Mouse (Mus musculus) adrenal gland, adult 18-20 months (tissue): ENCODE measurements around the gene Armh1. TPM values are rescaled to one million over a fixed set of nuclear protein-coding genes. Genes with fewer than 3 reads are reported as not detected.
"Not testable (repeated sequence)": the region's sequence is repeated elsewhere in the genome, so short reads cannot be mapped to it uniquely, and the experiment has no call there.

Experiments
- DNase-seq, 2 experiments: peaks; one replicate each; pipeline ENCODE4 v3.0.0; 2021 to 2022; ENCODE audit warnings: low spot score in 2 of 2
- total RNA-seq, 2 experiments: library from RNA; stranded (reverse); gene quantifications; 1 replicate in 1 of 2; 2 replicates in 1 of 2; pipeline ENCODE4 v1.2.3; 2021

Gene Armh1
- total RNA-seq, 2 experiments from 2014 or later, result 1.9 to 2.4 TPM

DNA sequence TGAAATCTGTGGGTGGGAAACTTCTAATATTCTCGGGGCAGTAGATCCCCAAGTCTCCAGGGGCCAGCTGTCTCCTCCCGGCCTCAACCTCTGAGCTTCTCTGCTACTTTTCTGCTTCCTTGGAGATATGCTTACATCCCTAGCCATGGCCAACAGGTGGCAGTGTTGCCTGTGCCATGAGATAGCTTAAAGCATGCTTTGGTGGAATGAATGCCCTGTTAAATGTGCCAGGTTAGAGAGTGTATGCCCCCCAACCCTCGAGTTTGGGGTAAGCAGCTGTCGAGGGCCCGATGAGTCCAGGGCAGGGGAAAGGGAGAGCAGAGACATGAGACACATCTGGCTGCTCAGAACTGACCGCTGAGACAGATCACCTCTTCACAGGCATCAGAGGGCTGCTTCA is 18.4 kb upstream of the Armh1 start:
- DNase-seq, result peak; percentile 70 to 78

DNA sequence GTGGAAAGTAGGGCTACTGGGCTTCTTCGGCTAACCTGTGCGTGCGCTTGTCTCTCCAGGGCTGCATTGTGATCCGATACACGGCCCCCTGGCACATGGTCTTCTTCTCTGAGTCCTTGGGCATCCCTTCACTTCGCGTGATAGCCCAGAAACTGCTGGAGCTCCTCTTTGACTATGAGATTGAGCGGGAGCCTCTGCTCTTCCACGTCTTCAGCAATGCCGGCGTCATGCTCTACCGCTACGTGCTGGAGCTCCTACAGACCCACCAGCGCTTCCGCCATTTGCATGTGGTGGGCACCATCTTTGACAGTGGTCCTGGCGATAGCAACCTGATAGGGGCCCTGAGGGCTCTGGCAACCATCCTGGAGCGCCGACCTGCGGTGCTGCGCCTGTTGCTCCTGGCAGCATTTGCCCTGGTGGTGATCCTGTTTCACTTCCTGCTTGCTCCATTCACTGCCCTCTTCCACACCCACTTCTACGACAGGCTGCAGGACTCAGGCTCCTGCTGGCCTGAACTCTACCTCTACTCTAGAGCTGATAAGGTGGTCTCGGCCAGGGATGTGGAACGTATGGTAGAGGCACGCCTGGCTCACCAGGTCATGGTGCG is 16.0 kb upstream of the Armh1 start:
- DNase-seq, result no peak

DNA sequence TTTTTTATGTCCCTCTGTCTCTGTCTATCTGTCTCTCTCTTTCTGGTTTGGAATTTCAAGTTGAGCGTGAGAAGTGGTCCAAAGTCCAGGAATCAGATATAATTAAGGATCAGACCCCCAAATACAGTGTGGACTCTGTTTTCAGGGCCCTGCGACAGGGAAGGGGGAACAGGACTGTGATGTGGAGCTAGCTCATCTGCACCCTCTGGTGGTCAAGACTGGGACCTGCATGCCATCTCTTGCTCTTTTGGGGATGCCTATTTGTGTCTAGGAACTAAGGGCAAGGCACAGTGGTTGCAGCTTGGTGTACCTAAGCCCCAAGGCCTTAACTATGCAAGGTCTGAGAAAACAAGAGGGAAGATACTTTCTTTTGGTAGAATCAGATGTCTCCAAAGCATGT is 15.4 kb upstream of the Armh1 start:
- peak; percentile 76 to 77 for DNase-seq

DNA sequence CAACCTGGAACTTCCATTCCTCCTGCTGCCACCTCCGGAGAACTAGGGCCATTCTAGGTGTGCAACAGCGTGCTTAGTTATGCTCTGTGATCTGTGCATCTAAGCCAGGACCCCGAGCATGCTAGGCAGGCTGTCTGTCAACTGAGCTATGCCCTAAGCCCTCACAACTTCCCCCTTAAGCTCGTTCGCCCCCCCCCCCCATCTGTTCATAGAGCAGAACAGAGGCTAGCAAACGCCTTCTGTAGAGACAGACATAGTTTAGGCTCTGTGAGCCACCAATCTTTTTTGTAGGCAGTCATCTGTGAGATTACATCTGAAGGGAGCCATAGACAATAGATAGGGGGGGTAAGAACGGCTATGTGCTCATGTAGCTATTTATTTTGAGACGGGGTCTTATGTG is 11.1 kb upstream of the Armh1 start:
- DNase-seq, result no peak

DNA sequence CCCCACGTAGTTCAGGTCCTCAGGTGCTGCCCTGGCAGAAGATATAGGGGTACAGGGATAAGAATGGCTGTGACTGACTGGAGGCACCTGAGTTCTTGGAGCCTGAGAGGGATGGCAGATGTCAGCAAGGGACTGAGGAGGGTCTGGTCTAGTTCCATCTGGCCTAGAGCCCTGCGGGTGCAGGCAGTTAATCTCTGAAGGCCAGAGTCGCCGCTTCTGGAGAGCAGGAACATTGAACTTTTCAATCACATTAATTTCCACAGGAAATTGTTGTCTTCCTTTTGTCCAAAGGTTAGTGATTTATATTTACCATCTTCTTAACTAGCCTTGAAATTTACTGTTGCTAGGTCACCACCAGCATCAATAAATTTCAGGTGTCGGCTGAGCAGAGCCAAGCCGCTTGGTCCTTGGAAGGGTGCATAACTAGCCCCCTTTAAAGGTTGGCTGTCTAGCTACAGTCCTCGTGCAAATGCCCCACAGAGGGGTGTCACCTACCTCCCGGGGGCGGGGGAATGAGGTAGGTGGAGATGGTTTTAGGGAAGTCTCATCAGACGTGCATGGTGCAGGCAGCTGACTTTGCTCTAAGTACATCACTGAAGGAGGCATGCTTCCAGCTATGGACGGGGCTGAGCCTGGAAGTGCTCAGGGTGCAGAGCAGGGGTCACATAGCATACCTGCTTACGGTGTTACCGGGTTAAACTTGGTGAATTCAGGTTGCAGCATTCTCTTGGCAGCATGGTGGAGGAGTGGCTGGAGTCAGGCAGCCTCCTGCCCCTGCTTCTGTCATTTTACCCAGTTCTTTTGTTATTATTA is 10.4 kb upstream of the Armh1 start:
- no peak for DNase-seq

DNA sequence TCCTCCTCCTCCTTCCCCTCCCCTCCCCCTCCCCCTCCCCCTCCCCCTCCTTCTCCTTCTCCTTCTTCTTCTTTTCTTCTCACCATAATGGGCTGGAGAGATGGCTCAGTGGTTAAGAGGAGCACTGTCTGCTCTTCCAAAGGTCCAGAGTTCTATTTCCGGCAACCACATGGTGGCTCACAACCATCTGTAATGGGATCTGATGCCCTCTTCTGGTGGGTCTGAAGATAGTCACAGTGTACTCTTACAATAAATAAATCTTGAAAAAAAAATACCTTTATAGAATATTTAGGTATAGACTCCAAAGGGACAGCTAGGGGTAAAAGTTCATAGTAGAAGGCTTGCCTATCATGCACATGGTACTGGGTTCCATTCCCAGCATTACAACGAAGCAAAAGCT is 9.3 kb upstream of the Armh1 start:
- DNase-seq, result no peak

DNA sequence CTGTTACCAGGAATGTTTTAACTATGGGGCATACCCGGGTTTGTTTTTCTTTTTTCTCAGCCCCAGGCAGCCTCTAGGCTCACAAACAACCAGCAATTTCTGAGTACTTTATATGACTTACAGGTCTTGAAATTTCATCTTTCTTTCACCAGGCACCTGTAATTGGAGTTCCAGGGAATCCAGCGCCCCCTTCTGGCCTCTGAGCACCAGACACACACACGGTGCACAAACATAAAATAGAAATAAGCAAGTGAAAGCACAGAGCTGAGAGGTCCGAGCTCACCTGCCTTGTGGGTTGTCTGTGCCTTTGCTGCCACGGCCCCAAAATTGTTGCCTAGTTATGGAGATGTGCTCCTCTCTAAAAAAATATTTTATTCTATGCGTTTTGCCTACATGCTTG is 8.0 kb upstream of the Armh1 start:
- DNase-seq, result not testable (repeated sequence)

DNA sequence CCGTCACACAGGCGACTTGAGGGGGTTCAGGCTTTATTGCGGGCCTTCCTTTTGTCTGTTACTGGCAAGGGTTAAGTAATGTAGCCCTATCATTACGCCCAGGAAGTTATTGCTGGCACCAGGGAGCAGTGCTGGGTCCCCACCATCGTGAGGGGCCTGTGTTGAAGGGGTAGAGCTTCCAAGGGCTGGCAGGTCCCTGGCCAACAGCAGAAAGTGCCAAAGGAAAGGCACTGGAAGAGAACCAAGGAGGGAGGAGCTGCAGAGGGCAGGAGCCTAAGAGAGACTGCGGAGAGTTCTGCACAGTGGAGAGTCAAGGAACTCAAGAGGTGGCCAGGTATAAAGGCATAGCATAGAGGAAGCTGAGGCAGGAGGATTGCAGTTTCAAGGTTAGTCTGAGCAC is 2.7 kb upstream of the Armh1 start:
- no peak for DNase-seq

DNA sequence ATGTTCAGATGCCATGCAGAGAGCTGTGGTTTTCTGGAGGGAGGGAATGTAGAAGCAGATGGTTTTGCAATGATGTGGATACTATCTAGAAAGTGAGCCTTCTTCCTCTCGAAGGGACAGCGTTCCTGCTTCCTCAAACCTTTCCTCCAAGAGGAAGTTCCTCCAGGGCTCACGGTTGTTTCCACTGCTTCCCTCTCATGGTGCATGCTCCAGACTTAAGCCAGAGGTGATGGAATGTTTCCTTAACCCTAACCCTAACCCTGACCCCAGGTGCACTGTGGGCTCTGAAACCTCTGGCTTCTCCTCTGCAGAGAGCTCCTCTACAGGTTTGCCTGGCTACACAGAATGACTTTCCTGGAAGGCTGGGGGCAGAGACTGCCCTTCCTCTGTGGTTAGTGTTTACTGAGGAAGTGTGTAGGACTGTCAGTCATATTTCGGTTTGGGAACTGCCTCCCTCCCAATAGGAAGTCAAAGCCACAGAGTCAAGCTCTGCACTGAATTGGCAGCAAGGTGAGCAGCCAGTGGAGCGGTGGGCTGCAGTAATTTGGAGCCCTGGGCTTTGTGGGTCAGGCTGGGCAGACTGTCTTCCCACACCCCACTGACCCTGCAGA is 2.2 kb upstream of the Armh1 start:
- no peak for DNase-seq

DNA sequence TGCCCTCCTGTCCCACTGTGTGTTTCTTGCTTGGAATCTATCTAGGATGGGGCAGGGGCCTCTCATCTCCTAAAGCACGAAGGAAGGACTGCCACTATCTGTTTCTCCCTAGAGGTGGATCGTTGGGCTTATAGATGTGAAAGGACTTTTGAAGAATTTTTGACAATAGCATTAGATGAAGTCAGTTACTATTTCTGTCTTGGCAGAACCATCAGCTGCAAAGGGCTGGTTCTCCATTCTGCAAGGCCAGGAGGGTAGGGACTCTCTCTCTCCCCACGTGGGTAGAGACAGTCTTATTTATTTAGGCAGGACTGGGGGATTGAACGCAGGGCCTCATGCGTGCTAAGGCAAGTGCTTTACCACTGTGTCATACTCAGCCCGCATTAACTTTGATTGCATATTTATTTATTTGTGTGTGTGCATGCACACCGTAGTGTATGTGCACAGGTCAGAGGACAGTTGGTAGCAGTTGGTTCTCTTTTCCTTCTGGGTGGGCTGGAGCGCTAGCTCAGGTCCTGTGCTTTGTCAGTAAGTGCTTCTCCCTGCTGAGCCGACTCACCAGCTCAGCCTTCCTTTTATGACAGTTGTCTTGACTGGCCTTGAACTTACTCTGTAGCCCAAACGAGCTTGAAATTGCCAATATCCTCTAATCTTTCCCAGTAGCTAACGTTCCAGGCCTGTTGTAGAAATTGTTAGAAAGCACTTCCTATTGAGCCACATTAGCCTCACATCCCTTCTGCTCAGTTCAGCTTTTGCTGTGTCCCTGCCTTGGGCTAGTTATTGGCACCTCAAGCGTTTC is 1.5 kb upstream of the Armh1 start:
- peak in 1 of 2 experiments; percentile 43 for DNase-seq

DNA sequence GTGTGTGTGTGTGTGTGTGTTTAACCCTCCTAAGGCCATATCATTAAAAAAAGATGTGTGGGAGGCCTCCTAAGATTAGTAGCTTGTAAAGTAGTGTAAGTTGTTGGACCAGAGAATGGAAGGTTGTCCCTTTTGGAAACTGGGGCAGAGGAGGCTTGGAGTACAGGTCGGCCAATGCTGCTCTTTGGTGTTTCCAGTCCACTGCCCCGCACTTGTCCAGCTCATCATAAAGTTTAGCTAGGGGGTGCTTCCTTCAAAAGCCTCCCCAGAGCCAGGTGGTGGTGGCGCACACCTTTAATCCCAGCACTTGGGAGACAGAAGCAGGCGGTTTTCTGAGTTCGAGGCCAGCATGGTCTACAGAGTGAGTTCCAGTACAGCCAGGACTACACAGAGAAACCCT is 830 bp upstream of the Armh1 start:
- no peak for DNase-seq

DNA sequence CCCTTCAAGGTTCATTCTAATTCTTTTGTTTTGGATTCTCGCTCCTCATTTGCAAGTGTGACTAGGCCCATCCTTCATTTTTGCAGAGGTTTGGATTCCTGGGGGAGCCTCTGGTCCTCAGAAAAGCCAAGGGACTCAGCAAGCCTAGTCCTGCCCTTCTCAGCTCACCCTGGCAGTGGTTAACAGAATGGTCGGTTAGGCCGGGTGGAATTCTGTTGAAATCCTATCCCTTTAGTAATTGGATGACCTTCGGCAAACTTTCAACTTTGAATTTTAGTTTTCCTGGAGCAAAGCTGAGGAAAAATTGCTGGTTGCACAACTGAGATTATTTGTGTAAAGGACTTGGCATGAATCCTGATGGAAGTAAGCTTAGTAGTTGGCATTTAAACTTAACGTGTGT is 426 bp upstream of the Armh1 start:
- peak in 1 of 2 experiments; percentile 49 for DNase-seq

DNA sequence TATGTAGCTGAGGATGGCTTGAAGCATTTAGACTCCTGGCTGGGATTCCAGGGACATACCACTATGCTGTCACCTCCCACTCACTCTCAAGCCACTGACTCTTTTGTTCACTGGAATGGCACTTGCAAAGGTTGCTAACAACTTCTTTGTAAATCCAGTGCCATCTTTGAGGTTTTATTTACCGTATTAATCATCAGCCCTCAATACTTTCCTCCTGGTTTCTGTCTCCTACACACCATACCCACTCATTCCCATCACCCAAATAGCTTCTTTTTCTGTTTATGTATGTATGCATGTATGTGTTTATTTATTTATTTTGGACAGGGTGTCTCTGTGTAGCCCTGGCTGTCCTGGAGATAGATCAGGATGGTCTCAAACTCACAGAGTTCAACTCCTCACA is 943 bp downstream of the Armh1 start:
- DNase-seq, result no peak

DNA sequence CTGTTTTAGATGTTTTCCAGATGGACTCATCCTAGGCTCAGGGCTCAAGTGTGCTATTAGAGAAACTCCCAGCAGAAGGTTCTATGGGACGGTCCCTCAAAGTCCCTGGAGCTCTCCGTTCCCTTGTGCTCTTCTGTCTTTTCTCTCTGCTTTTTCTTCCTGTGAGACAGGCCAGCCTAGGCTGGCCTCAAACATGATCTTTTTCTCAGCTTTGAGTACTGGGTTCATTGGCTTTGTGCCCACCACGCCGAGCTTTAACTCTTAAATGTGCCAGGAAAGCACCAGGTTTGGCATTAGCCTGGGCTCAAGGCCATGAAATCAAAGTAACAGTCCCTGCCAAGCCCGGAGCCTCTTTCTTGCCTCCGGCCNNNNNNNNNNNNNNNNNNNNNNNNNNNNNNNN is 11.1 kb downstream of the Armh1 start:
- DNase-seq, result peak in 1 of 2 experiments; percentile 43

DNA sequence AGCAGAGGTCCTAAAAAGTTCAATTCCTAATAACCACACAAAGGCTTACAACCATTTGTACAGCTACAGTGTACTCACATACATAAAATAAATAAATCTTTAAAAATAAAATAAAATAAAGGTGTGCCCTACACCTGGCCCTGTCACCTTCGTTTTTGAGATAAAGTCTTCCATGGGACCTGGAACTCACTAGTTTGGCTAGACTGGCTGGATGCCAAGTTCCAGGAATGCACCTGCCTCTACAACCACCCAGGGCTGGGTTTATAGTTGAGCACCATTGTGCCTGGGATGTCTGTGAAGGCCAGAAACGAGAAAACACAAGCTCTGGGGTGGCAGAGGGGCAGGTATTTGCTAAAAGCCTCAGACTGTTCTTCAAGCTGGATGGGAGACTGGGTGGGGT is 12.8 kb downstream of the Armh1 start:
- DNase-seq, result no peak

DNA sequence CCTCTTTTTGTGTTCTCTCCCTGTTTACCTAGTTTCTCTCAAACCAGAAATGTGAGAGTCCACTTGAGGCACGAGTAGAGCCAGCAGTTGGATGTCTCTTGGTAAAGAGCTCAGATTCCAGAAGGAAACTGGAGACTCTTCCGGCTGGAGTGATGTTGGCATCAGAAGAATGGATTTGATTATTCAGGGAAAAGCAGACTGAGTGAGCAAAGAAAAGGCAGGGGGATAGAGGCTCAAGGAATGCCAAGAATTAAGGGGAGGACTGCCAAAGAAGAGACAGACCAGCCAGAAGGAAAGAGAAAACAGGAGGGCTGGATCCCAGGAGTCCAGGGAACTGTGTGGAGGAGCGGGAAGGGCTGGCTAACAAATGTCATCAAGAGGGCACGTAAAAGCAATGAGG is 16.1 kb downstream of the Armh1 start:
- DNase-seq, result no peak

DNA sequence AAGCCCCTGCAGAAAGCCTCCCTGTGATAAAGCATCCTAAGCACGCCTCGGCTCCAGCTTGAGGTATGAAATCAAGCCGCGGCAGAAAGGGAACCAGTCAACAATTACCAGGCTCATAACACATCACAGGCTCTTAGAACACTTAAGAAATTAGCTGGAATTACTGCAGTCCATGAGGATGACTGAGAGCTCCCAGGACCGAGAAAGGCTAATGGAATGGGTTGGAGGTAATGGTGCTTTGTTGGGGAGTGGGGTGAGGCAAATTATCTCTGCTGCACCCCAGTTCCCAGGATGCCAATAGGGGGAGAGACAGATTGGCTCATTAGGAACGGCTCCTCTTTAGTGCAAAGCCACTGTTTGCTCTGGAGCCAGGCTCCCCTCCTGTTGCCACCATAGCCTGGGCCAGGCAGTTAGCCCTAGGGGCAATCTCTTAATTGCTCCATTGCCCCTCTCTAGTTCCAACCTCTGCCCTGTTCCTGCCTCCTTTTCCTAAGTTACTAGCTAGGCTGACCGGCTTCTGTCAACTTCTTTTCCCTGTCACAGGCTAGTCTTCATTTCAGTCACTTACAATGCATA is 17.7 kb downstream of the Armh1 start:
- DNase-seq, result no peak

DNA sequence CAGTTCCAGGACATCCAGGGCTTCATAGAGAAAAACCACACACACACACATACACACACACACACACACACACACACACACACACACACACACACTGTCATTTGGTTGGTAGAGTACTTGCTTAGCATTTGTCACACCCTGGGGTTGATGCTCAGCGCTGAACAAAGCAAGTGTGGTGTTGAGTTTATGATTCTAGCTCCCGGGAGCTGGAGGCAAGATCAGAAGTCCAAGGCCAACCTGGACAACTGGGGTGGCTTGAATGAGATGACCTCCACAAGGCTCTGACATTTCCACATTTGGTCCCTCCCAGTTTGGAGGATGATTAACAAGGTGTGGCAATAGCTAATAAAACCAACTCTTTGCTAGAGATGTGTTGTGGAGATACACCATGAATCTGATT is 20.7 kb downstream of the Armh1 start:
- no peak for DNase-seq

DNA sequence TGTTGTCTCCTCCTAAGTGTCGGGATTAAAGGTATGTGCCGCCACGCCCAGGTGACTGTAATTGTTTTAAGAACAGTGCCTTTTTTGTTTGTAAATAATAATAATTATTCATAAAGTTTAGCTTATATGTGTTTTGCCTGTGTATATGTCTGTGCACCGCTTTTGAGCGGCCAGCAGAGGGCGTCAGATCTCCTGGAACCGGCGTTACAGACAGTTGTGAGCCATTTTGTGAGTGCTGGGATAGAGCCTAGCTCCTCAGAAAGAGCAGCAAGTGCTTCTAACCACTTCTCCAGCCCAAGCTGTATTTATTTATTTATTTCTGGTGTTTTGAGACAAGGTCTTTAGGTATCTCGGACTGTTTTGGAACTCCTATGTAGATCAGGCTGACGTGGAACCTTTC is 21.6 kb downstream of the Armh1 start:
- DNase-seq, result no peak

DNA sequence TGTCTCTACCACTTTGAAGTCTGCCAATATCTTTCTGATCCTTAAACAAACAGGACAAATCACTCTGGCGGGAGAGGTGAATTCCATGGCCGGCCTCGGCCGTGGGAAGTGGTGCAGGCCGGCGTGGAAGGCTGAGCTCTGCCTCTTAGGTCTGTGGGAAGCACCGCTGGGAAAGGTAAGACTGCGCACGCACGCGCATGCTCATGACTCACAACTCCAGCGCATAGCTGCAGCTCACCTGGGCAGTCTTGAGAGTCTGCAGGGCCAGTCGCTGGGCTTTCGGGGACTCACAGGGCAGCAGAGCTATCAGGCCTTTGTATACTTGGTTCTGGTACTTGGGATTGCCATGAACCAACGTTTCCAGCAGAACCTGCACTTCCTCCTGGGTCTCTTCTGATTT is 22.3 kb downstream of the Armh1 start:
- no peak for DNase-seq

DNA sequence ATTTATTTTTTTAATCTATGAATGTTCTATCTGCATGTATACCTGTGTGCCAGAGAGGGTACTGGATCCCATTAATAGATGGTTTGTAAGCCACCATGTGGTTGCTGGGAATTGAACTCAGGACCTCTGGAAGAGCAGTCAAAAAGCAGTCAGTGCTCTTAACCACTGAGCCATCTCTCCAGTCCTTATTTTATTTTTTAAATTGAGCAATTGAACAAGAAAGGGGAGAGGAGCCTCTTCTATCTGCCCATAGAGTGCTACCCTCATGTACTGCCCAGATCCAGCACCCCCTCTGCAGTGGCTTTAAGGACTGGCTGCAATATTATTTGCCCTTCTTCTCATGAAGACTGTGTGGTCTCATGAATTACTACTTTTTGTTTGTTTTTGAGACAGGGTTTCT is 26.7 kb downstream of the Armh1 start:
- no peak for DNase-seq
